Mouse (Mus musculus): ENCODE data around the gene Kcne1l.

Gene Kcne1l

DNA sequence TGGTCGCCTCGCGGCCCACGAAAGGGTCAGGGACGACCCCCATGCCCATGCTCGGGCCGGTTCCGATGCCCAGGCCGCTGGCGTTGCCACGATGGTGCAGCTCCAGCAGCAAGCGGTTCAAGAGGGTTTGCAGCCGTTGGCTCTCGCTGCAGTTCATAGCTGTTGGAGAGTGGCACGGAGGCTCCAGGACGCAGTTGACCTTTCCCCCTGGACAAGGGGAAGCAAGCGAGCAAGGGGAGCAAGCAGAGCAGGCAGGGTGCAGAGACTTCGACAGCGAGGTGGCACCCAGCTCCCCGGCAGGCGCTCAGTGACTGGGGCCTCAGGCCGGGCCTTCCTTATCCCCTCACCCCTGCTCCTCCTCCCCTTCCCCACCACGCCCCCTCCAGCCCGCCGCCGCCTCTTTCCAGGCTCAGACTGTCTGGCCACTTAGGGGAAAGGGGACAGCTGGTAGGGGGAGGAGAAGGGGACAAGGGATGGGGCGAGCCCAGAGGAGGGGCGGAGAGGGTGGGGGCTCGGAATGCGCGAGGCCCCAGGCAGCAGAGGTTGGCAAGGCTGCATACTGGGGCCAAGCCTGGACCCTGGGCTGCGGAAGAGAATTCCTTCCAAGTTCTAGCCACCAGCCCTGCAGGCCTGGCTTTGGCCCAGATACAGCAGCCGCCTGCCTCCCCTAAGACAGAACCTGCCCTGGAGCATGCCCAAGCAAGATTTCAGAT, at the start of gene Kcne1l:
Gene Kcne1l, minus strand, starts transcription at position 426 of the 713 bp plus-strand sequence.
- no peak for DNase-seq (ENCODE audit: low read depth, low spot score)

DNA sequence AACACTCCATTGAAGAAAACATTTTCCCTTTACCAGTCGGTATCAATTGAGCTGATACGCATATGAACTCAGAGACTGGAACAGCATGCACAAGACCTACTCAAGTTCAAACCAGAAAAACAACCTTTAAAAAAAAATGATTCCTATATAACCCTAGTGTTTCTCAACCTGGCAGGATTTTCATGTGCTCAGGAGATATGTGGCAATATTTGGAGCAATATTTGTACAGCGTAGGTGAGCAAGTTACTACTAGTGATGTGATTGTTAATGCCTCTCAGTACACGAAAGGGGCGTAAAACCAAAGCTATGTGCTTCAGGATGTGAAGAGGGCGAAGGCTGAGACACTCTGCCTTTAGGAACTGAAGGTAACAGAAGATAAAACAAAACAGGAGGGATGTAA, 30.1 kb upstream of the Kcne1l start:
- DNase-seq (ENCODE audit: low read depth, low spot score) = no peak

DNA sequence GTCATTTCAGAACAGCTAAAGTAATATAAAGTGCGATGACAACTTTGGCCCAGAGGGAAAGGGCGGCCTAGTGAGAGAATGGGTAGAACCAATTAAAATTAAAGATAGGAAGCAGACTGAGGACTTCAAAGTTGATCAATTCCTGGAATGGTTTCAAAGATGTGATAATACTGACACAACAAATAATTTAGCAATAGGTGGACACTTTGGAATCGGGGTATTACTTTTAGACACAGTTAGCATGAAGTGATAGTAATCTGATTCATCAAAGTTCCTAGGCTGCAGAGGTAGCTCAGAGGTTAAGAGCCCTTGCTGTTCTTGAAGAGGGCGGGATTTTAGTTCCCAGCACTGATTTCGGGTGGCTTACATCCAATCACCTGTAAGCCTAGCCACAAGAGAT, 29.4 kb upstream of the Kcne1l start:
- DNase-seq (ENCODE audit: low read depth, low spot score) = no peak

DNA sequence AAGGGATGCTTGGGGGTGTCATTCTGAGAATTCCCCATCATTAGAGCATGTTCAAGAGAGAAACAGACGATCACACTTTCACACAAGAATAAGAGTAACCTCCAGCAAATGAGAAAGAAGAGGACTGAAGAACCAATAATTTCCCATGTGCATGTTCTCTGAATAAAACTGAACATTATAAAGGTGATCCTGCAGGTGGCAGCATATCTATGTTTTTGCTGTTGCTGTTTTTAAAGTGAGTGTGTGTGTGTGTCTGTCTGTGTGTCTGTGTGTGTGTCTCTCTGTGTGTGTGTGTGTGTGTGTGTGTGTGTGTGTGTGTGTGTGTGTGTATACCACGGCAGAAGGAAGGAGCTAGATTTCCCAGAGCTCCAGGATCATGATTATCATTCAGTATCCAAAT, 19.7 kb upstream of the Kcne1l start:
- DNase-seq (ENCODE audit: low read depth, low spot score) = no peak

DNA sequence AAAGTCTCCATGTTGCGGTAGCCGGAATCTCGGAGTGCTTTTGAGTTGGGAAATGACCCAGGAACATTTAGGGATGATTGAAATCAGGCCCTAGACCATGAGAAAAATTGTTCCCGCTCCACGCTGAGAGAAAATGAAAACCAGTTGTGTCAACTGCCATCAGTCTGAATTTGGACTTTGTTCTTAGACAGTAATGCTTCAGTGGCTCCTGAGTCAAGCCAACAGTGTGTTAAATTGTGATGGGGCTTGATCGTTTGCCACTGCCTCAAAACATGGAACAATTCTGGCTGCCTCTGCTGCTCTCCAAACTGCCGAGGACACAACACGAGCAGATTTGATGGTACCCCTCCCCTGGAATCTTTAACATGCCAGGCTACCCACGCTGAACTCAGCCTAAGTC, 10.0 kb upstream of the Kcne1l start:
- no peak for DNase-seq (ENCODE audit: low read depth, low spot score)

DNA sequence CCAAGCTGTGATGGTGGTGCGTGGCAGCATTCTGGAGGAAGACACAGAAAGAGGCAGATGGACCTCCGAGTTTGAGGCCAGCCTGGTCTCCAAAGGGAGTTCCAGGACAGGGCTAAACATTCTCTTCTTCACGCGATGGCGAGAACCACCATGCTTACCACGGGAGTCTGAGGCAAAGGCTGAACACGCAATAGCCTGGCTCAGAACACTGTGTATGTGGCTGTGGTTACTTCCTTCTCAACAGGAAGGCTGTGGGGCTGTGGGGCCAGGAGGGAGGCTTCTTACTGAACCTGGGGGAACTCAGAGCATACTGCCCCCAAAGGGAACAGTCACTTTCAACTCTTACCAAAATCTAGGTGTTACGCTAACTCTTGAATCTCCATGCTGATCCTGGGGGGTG, 9.2 kb upstream of the Kcne1l start:
- no peak for DNase-seq (ENCODE audit: low read depth, low spot score)

DNA sequence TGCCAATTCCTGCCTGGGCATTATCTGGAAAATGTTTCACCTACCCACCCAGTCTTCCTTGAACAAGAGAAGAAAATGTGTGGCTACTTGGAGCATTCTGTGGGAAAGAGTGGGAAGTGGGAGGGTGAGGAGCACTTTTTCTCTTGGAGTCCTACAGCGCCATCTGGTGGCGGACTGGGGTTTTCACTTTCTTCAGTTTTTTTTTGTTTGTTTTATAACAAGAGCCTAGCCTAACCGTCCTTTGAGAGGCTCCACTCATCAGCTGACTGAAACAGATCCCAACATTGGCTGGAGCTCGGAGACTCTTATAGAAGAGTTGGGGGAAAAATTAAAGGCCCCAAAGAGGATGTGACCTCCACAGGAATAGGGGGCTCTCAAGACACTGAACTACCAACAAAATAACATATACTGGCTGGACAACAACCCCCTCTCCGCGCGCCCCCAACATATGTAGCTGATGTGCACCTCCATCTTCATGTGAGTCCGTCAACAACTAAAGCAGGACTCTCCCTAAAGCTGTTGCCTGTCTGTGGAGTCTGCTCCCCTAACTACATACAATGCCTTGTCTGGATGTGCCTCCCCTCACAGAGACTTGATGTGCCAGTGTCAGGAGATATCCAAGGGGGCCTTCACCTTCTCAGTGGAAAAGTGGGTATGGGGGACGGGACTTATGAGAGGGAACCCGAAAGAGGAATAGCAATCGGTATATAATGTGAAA, 8.4 kb upstream of the Kcne1l start:
- peak; percentile 50 for DNase-seq (ENCODE audit: low read depth, low spot score)

DNA sequence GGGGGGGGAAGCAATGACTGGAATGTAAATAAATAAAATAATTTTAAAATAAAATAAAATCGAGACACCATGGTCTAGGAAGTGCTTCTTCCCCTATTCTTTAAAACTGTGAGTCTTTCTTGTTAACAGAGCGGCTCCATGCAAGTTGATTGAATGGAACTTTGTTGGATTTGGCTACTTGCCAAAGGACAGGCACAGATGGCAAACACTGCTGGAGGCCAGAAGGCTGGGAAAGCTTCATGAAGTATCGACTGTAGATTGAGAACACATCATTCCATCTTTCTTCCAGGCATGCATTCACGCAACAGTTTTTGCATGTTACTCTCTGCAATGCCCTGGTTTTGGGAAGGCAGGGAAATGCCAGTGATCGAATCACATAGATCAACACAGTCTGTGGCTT, 4.3 kb upstream of the Kcne1l start:
- no peak for DNase-seq (ENCODE audit: low read depth, low spot score)

DNA sequence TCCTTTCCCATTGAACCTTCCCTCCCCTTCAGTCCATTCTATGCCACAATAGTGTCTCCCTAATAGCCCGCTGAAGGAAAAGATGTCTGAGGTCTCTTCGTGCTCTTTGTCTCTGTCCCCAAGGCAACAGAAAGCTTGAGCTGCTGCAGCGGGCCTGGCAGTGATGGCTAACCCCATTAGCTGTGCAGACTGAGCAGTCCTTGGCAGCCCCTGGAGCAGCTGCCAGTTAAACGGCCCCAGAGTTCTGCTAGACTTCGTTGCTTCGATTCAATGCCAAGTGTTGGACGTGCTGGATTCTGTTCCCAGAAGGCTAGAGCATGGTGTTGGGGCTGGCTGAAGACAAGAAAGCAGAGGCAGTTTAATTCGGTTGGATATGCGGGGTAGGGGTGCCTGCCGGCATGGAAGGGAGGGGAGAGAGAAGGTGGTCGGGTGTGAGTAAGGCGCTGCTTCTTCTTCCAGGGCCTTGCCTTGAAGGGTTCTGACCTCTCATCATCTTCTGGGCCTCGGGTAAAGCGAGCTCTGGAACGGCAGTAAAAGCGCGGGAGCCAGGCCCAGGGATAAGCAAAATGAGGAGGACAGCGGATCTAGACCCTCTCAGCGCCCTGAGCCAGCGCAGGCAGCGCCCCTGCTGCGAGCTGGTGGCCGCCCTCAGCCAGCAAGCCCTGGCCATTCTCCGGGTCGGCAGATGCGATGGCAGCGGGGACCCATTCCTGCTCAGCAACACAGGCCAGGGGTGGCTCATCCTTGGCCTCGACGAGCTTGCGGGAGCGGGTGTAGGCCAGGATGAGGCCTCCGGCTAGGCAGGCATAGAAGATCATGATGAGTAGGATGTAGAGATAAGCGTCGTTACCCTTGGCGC, 855 bp downstream of the Kcne1l start:
- no peak for DNase-seq (ENCODE audit: low read depth, low spot score)

DNA sequence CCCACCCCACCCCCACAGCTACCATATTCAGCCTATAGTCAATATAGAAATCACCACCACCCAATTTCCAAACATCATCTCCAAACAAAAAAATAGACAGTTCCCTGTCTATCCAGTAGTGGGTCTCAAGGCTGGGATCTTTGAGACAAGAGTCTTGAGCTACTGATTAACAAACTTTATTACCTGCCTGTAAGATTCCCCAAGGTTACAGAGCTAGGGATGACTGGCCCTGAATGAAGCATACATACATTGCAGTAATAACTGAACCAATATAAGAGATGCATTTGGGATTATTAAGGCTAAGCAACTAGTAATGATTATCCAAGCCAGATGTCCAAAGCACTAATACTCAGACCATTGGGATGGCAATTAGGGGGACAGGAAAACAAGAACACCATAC, 1.5 kb downstream of the Kcne1l start:
- DNase-seq (ENCODE audit: low read depth, low spot score) = no peak

DNA sequence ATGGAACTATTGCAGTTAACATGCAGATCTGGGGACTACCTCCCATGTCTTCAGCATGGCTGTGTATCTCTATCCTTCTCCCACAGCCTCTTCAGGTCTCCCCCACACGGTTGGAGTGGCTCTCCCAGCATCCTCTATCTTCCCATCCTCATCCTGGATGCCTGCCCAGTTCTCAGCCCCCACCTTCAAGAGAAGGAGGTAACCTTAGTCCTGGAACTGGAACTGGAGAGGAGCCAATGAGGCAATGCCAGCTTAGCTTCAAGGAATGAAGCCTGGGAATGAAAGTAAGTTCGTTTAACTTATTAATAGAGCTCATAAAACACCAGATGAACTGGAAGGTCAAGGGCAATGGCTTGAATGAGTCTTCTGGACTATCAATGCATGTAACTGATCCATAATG, 2.6 kb downstream of the Kcne1l start:
- no peak for DNase-seq (ENCODE audit: low read depth, low spot score)

DNA sequence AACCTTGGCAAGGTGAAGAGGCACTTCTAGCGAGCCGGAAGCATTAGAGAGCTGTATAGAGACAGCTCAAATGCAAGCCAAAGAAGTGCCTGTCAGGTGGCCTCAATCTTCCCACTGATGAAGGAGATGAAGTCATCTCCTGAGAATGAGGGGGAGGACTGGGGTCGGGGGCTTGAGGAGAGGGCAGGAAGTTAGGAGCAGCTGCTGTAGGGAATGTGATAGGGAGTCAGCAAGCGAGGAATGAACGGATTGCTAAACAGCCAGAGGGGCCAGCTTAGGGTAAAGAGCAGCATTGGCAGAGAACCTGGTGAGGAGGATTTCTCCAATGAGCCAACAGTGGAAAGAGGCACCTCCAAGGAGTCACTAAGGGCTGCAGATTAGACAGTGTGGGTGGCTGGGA, 20.2 kb downstream of the Kcne1l start:
- DNase-seq (ENCODE audit: low read depth, low spot score) = no peak

DNA sequence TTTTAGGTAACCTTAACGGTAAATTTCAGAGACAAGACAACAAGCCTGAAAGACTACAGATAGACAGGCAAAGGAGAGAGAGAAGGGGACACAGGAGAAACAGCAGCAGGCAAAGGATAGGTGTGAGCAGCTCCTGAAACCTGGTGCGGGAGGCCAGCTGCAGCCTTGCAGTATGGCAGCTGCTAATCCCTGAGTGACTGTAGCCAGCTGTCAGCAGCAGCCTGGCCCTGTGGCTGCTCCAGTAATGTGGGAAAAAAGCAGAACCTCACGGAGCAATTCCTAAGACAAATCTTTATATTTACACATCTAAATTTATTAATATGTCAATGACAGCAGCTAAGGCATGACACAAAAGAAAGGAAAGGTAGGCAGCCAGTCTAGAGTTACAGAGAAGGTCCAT, 29.5 kb downstream of the Kcne1l start:
- DNase-seq (ENCODE audit: low read depth, low spot score) = no peak

DNA sequence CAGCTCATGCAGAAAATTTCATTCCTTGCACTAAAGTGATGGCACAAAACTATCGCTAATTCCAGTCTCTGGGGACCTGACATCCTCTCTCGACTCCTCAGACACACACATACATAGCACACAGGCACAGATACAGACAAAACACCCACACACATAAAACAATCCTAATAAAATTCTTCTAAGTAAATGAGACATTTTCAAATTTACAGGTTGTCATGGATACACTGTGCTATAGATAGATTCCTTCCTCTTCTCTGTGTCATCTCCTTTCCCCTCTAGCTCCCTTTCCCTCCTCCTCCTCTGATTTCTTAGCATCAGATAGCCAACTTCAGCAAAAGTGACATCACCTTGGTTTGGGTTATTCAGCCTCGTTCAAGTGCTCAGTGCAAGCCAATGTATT, 30.1 kb downstream of the Kcne1l start:
- no peak for DNase-seq (ENCODE audit: low read depth, low spot score)
